Mouse (Mus musculus): ENCODE measurements around the gene Ttll10.

DNA sequence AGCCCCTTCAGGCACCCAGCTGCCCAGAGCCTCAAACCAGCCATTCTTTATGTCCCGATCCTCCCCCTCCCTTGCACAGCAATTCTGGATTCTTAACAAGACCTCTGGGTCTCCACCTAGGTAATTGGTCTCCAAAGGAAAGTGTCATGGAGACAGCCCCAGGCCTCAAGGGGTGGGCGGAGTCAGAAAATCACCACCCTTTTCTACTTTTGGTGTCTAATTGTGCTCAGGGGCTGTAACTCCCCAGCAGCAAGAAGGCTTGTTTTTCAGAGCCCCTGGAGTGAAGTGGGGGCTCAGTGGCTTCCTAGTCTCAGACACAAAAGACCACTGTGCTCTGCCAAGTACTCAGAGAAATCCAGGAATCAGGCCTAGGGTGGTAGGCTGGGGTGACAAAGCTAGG lies 11.5 kb upstream of the Ttll10 start:
- no peak for TF ChIP-seq POLR2A (IDR thresholded peaks at IDR 0.05; ENCODE audit: borderline replicate concordance, control insufficient read depth, low read depth, low read length)
- TF ChIP-seq CTCF (IDR thresholded peaks at IDR 0.05; ENCODE audit: control insufficient read depth, insufficient read depth, low read length) = no peak

All from bone marrow, adult 2 months (tissue).